Mouse (Mus musculus) forebrain, embryonic 11.5 days (tissue): ENCODE measurements at regions not wholly inside any gene's neighbourhood (a gene's known extent, or its start where the extent isn't known, plus 50 kb on each side); places are given as distances from the start of the nearest gene placed in this dataset.

ENCODE experiments used
- ATAC-seq: fragments of 200-750 bp; cut with Nextera tagmentation; replicated peaks from 2 replicates; pipeline ENCODE4 v1.8.0; 2017; ENCODE audit warnings: moderate TSS enrichment; ENCODE audit not compliant: low FRiP score
- DNase-seq: peaks from one replicate; pipeline ENCODE4 v3.0.0-alpha.2; 2017; ENCODE audit warnings: low spot score
- H3K27ac ChIP-seq: fragments of 300-500 bp; sonication (generic); 2 replicates; pipeline ENCODE4 v1.5.1; 2014; ENCODE audit warnings: low read depth, low read length
- H3K27me3 ChIP-seq: fragments of 300-500 bp; sonication (generic); 2 replicates; pipeline ENCODE4 v1.6.1; 2014; ENCODE audit warnings: mild to moderate bottlenecking, low read length, mixed read lengths; ENCODE audit not compliant: control insufficient read depth, insufficient read depth
- H3K36me3 ChIP-seq: fragments of 300-500 bp; sonication (generic); 2 replicates; pipeline ENCODE4 v1.6.1; 2014; ENCODE audit warnings: mild to moderate bottlenecking, low read length, moderate library complexity, mixed read lengths; ENCODE audit not compliant: control insufficient read depth, insufficient read depth
- H3K4me1 ChIP-seq: fragments of 300-500 bp; sonication (generic); replicated peaks from 2 replicates; pipeline ENCODE4 v1.6.1; 2014; ENCODE audit warnings: low read length, mixed read lengths; ENCODE audit not compliant: control insufficient read depth, insufficient read depth
- H3K4me2 ChIP-seq: fragments of 300-500 bp; sonication (generic); 2 replicates; pipeline ENCODE4 v1.6.1; 2014; ENCODE audit warnings: low read depth, mild to moderate bottlenecking, low read length, moderate library complexity, mixed read lengths; ENCODE audit not compliant: severe bottlenecking
- H3K4me3 ChIP-seq: fragments of 300-500 bp; sonication (generic); 2 replicates; pipeline ENCODE4 v1.5.1; 2014; ENCODE audit warnings: low read depth, low read length
- H3K9ac ChIP-seq: fragments of 300-500 bp; sonication (generic); 2 replicates; pipeline ENCODE4 v1.6.1; 2014; ENCODE audit warnings: low read length
- H3K9me3 ChIP-seq: fragments of 300-500 bp; sonication (generic); 2 replicates; pipeline ENCODE4 v1.6.1; 2016; ENCODE audit warnings: low read length, mixed read lengths; ENCODE audit not compliant: control insufficient read depth
- WGBS: fragments of 180-500 bp; shearing (Covaris S2); extraction: QIAGEN DNeasy Blood & Tissue Kit; methylation state at CpG from one replicate; pipeline ENCODE4 v1.1.7; 2014; 5-methylcytosine and 5-hydroxymethylcytosine counted together

DNA sequence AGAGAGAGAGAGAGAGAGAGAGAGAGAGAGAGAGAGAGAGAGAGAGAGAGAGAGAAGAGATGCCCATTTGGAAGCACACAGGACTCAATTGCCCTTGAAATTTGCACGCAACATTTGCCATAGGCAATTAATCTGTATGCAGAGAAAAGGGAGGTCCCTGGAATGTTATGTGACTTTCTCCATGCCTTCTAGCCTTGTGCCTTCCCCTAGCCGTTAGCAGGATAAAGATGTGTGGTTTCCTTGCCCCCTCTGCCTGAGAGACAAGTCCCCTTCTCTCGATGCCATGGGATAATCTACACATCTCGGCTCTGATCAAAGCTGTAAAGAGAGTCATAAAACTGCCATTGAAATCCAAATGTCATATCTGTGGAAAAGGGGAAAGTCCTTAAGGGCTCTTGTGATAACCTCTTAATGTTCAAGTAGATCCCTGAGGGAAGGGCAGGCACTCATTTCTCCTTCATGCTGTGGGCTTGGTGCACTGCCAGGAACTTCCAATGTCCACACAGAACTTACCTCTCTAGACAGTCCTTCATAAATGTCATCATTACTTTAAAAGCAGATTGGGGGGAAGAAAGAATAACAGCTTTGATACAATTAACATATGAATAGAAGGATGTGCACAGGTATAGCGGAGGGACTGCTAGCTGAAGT, 106.9 kb upstream of the Gm10295 start:
- no peak for ATAC-seq

DNA sequence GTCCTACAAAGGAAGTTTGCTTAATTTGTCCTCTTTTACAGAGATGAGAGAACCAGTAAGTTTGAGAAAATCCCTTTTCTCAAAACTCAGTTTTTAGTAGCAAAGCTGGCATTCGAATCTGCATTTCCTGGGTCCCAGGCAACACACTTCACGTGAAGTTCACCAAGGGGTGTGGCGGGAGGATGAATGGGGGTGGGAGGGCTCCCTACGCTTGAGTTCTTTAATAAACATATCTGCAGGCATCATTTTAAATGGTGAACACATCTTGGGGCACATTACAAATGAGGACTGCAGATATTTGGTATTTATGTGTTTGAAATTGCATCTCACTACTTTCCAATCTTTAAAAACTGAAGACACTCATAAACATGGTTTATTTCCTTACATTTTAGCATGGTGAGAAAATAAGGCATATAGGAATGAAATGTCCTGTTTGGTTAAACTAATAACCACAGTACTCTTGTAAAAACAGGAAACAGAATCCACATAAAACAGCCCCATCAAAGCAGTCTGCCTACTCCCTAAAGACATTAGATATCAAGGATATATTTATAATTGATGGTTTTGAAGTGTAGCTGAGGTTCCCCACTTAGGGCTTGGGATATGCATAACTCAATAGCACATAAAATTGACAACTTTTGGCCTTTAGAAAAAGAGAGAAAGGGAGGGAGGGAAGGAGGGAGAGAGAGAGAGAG, 106.3 kb upstream of the Gm10295 start:
- no peak overlapping the region for H3K9ac ChIP-seq
- H3K4me2 ChIP-seq: no peak overlapping the region
- DNase-seq (no peak), ATAC-seq (no peak)
- H3K4me3 ChIP-seq: no peak overlapping the region
- no peaks in the 10 kb centered on the region for H3K4me1 ChIP-seq
- no peaks in the 10 kb centered on the region for H3K9me3 ChIP-seq
- WGBS: 84% methylated on average over 4 of the region's 4 CpGs
- H3K27ac ChIP-seq: no peak overlapping the region
- no peaks in the 10 kb centered on the region for H3K27me3 ChIP-seq
- no peaks in the 10 kb centered on the region for H3K36me3 ChIP-seq

More for the DNA sequence above, 106.9 kb upstream of the Gm10295 start:
- no peak for DNase-seq
- H3K27ac ChIP-seq: no peak overlapping the region
- H3K4me2 ChIP-seq: no peak overlapping the region
- no peaks in the 10 kb centered on the region for H3K4me1 ChIP-seq
- H3K4me3 ChIP-seq: no peak overlapping the region
- no peak overlapping the region for H3K9ac ChIP-seq
- 85% methylated on average over 5 of the region's 5 CpGs for WGBS
- H3K9me3 ChIP-seq: no peaks in the 10 kb centered on the region
- no peaks in the 10 kb centered on the region for H3K27me3 ChIP-seq
- no peaks in the 10 kb centered on the region for H3K36me3 ChIP-seq

DNA sequence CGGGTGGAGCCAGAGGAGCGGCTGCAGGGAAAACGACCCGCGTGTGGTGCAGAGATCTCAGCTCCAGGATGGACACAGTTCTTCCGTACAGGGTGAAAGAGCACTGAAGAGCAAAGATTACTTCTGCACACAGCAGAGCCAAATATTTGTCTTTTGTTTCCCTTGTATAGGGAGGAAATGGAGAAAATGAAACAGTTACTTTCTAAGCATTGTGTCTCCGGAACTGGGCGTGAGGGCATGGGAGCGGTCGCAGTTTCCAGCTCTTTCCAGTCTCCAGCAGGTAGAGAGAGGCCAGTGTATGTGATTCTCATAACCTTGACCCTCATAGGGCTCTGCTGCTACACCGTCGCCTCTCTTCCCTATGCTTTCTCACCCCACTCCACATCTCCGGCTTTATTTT, 105.1 kb upstream of the Gm10295 start:
- no peak overlapping the region for H3K4me2 ChIP-seq
- no peak for ATAC-seq
- no peak overlapping the region for H3K4me3 ChIP-seq
- no peak for DNase-seq
- no peak overlapping the region for H3K27ac ChIP-seq
- H3K27me3 ChIP-seq: no peaks in the 10 kb centered on the region
- 94% methylated on average over 13 of the region's 13 CpGs for WGBS
- H3K4me1 ChIP-seq: no peaks in the 10 kb centered on the region
- no peaks in the 10 kb centered on the region for H3K9me3 ChIP-seq
- H3K36me3 ChIP-seq: no peaks in the 10 kb centered on the region
- H3K9ac ChIP-seq: no peak overlapping the region

DNA sequence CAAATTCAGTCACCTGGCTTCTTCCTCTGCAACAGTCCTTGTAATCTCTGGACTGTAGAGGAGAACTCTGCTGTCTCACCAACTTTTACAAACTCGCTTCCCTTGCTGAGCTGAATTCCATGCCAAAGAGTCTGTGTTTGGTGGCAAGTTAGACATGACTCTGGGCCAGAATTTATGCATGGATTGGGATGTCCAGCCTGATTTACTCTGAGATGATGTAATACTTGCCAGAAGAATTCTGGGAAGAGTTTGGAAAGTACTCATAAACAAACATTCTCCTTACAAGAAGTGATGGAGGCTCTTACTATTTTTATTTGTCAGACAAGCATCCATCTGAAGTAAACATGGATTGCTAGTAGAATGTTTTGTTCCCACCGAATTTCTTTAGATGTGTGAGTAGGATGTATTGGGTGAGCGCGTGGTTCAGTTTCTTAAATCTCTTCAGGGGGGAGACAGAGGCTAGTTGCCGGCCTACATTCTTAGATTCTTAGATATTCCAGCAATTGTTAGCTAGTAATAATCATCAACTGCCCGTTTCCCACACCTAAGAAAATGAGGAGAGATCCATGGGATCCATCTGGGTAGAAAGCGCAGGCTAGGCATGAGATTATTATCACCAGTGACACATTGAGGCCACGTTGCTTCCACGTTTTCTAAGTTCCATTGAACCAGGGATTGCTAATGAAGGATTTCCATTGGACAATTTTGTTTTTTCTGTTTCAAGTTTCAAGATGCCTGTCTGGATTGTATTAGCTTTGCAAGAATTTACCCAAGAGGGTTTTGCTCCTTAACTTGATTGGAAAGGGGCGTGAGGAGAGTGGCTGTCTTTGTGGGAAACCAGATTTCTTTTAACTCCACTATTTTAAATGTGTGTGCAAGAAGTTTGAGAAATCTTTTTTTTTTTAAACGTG, 89.3 kb upstream of the Gm10295 start:
- no peaks in the 10 kb centered on the region for H3K4me1 ChIP-seq
- no peak overlapping the region for H3K4me2 ChIP-seq
- ATAC-seq (no peak), DNase-seq (no peak)
- H3K36me3 ChIP-seq: no peaks in the 10 kb centered on the region
- no peak overlapping the region for H3K9ac ChIP-seq
- H3K9me3 ChIP-seq: no peaks in the 10 kb centered on the region
- H3K27me3 ChIP-seq: no peaks in the 10 kb centered on the region
- H3K27ac ChIP-seq: no peak overlapping the region
- 81% methylated on average over 11 of the region's 11 CpGs for WGBS
- H3K4me3 ChIP-seq: no peak overlapping the region

DNA sequence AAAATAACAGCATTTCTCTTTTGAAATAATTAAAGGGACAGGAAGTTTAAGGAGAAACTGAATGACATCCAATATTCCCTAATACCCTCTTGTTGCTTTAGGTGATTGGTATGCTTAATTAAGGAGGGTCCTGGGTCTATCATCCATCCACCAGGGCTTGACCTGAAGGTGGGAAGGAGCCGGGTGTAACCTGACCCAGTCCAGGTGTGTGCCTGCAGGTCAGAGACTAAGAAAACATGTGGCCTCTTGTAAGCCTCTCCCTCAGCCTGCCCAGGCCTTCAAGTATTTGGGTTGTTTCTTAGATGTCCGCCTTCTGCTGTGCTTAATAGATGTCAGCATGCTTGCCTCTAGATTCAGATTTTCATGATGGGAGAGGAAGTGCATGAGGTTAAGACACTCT, 74.7 kb upstream of the Gm10295 start:
- ATAC-seq: no peak
- 75% methylated on average over 2 of the region's 2 CpGs for whole genome bisulfite sequencing
- Histone ChIP-seq H3K4me3 (no peak overlapping the region), H3K36me3 (no peaks in the 10 kb centered on the region), H3K4me2 (no peak overlapping the region), H3K9me3 (no peaks in the 10 kb centered on the region), H3K4me1 (no peaks in the 10 kb centered on the region), H3K27ac (no peak overlapping the region), H3K27me3 (no peaks in the 10 kb centered on the region), H3K9ac (no peak overlapping the region)
- DNase-seq: no peak

DNA sequence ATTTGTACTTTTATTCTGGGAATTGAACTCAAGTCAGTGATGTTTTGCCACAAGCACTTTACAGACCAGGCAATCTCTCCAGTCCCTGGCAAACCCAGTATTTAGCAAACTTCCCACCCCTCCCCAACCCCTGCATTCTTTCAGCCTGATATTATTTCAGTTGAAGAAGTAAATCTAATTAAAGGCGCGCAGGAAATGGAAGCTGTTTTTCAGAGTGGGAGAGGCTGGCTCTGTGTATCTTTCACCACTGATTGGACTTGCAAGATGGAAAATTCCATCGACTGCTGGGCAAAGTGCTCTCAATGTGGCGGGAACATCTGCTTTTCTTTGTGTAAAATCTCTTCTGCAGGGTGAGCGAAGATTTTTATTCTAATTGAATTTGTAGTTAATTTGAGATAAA, 68.0 kb upstream of the Gm10295 start:
- DNase-seq: no peak

DNA sequence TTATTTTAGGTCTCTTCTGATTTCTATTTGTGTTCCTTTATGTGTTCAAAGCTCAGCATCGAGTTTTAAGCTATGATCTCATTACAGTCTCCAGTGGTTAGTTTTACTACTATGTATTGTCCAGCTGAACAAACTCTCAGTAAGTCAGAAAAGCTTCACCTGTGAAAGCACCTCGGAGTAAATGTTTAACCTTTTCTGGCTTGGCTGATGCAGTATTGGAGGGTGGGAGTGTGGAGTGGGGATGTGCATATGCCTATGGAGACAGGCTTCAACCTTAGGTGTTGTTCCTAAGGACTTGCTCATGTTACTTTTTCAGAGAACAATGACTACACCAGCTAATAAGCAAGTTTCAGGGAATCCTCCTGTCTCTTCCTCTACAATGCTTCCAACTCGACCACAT, 67.6 kb upstream of the Gm10295 start:
- Histone ChIP-seq H3K27me3 (no peaks in the 10 kb centered on the region), H3K27ac (no peak overlapping the region), H3K4me1 (no peaks in the 10 kb centered on the region), H3K36me3 (no peaks in the 10 kb centered on the region), H3K9me3 (no peaks in the 10 kb centered on the region), H3K4me2 (no peak overlapping the region), H3K9ac (no peak overlapping the region), H3K4me3 (no peak overlapping the region)
- no peak for ATAC-seq
- WGBS: 67% methylated on average over 3 of the region's 3 CpGs
- no peak for DNase-seq

More for the DNA sequence above, 68.0 kb upstream of the Gm10295 start:
- ATAC-seq: no peak
- Histone ChIP-seq H3K9ac (no peak overlapping the region), H3K4me3 (no peak overlapping the region), H3K4me1 (no peaks in the 10 kb centered on the region), H3K27ac (no peak overlapping the region), H3K9me3 (no peaks in the 10 kb centered on the region), H3K27me3 (no peaks in the 10 kb centered on the region), H3K4me2 (no peak overlapping the region), H3K36me3 (no peaks in the 10 kb centered on the region)
- 78% methylated on average over 5 of the region's 5 CpGs for WGBS

DNA sequence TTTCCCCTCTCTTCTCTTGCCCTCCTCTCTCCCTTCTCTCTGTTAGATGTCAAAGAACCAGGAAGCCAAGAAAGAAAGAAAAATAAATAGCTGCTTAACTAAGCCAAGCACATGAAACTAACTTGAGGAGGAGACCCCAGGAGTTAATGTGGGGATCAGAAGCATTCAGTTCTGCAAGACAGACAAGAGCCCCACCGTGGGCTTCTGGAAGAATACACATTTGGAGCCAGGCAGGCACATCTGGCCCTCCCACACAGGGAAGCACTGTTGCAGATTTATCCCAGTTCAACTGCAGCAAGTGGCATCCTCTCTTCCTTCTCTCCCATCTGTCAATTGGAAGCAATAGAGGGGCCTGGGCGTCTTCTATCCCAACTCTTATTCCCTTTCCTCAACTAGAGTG, 63.5 kb upstream of the Gm10295 start:
- Histone ChIP-seq H3K9me3 (no peaks in the 10 kb centered on the region), H3K4me3 (no peak overlapping the region), H3K4me2 (no peak overlapping the region), H3K36me3 (no peaks in the 10 kb centered on the region), H3K4me1 (peaks cover 4% of the 10 kb centered on the region; the same call in 1 of the 2 replicates), H3K9ac (no peak overlapping the region), H3K27me3 (peaks cover 3% of the 10 kb centered on the region; the same call in 1 of the 2 replicates), H3K27ac (no peak overlapping the region)
- no peak for ATAC-seq
- 65% methylated on average over 2 of the region's 2 CpGs for WGBS
- no peak for DNase-seq
